Mouse (Mus musculus) cerebellum, postnatal 14 days (tissue): ENCODE data around the gene Golph3l.
A peak's percentile ranks its signal among the peaks of the same experiment; 100 is the strongest.

Experiments
- DNase-seq, 2 experiments: peaks; one replicate each; pipeline ENCODE4 v3.0.0; 2021; ENCODE audit warnings: mixed read lengths in 2 of 2

The Golph3l gene

GRCm38 (mm10) chr3:95658236-95658867 is 69.6 kb downstream of the Golph3l start, which contains the start of gene Mcl1:
Gene Mcl1, plus strand, starts transcription at chr3:95658788.
- DNase-seq, result peak; percentile 94 to 96

- peak; percentile 71 to 73 for DNase-seq
Measured at GRCm38 (mm10) chr3:95658868-95659712, 70.4 kb downstream of the Golph3l start.

- DNase-seq, result no peak
Measured at GRCm38 (mm10) chr3:95659948-95660347, 71.2 kb downstream of the Golph3l start.

GRCm38 (mm10) chr3:95660788-95661478 is 72.2 kb downstream of the Golph3l start:
- no peak for DNase-seq

GRCm38 (mm10) chr3:95661945-95662715 is 73.4 kb downstream of the Golph3l start:
- DNase-seq, result no peak

- DNase-seq, result no peak
Measured at GRCm38 (mm10) chr3:95662724-95663449, 74.2 kb downstream of the Golph3l start.

- DNase-seq, result no peak
Measured at GRCm38 (mm10) chr3:95663486-95663885, 74.8 kb downstream of the Golph3l start.

- no peak for DNase-seq
Measured at GRCm38 (mm10) chr3:95663969-95664608, 75.4 kb downstream of the Golph3l start.

GRCm38 (mm10) chr3:95664940-95665352 is 76.2 kb downstream of the Golph3l start:
- no peak for DNase-seq

- no peak for DNase-seq
Measured at GRCm38 (mm10) chr3:95666124-95666844, 77.5 kb downstream of the Golph3l start.

- no peak for DNase-seq
Measured at GRCm38 (mm10) chr3:95667521-95667920, 78.8 kb downstream of the Golph3l start.

GRCm38 (mm10) chr3:95668026-95668425 is 79.3 kb downstream of the Golph3l start:
- DNase-seq, result no peak
